Mouse (Mus musculus) bone marrow, adult 2 months (tissue): ENCODE data around the gene Mettl26.

ENCODE experiments used
- CTCF ChIP-seq: fragments of 200-500 bp; IDR thresholded peaks from 2 replicates; pipeline ENCODE4 v1.5.1; 2011; ENCODE audit warnings: low read length, control low read depth; ENCODE audit not compliant: control insufficient read depth, insufficient read depth
- POLR2A ChIP-seq: fragments of 200-500 bp; IDR thresholded peaks from 2 replicates; pipeline ENCODE4 v1.6.1; 2011; ENCODE audit warnings: low read depth, mild to moderate bottlenecking, control low read depth, low read length, borderline replicate concordance; ENCODE audit not compliant: control insufficient read depth

GRCm38 (mm10) chr17:25881691-25882090 lies 6.8 kb downstream of the Mettl26 start:
- TF ChIP-seq POLR2A (no peak), CTCF (no peak)
